Mouse (Mus musculus): ENCODE results near the gene Slco3a1. TPM values are rescaled to one million over a fixed set of nuclear protein-coding genes. Genes with fewer than 3 reads are reported as not detected.

Gene Slco3a1
- polyA plus RNA-seq, 1 experiment = 1.2 TPM

- Histone ChIP-seq H3K9ac (ENCODE audit: low read depth, poor library complexity, severe bottlenecking) (no peak overlapping the region), H3K9me3 (replicated peaks; ENCODE audit: control insufficient read depth, insufficient read depth, low read length, poor library complexity, severe bottlenecking) (no peaks in the 10 kb centered on the region), H3K27me3 (ENCODE audit: control insufficient read depth, insufficient read depth, low read length, poor library complexity, severe bottlenecking) (no peaks in the 10 kb centered on the region), H3K4me1 (ENCODE audit: control insufficient read depth, insufficient read depth, low read length) (no peaks in the 10 kb centered on the region), H3K36me3 (ENCODE audit: control insufficient read depth, insufficient read depth, low read length, poor library complexity, severe bottlenecking) (no peaks in the 10 kb centered on the region), H3K4me3 (ENCODE audit: low read depth, low read length) (no peak overlapping the region), H3K27ac (ENCODE audit: insufficient read depth, low read length) (no peak overlapping the region)
- TF ChIP-seq EP300 (IDR thresholded peaks at IDR 0.05; ENCODE audit: insufficient read depth, low read depth, low read length) = no peak
- TF ChIP-seq CTCF (IDR thresholded peaks at IDR 0.05; ENCODE audit: low read depth, low read length) = no peak
- TF ChIP-seq POLR2A (IDR thresholded peaks at IDR 0.05; ENCODE audit: insufficient read depth, low read length) = no peak
Observed at GRCm38 (mm10) chr7:74525586-74525985, 29.0 kb downstream of the Slco3a1 start.

DNA sequence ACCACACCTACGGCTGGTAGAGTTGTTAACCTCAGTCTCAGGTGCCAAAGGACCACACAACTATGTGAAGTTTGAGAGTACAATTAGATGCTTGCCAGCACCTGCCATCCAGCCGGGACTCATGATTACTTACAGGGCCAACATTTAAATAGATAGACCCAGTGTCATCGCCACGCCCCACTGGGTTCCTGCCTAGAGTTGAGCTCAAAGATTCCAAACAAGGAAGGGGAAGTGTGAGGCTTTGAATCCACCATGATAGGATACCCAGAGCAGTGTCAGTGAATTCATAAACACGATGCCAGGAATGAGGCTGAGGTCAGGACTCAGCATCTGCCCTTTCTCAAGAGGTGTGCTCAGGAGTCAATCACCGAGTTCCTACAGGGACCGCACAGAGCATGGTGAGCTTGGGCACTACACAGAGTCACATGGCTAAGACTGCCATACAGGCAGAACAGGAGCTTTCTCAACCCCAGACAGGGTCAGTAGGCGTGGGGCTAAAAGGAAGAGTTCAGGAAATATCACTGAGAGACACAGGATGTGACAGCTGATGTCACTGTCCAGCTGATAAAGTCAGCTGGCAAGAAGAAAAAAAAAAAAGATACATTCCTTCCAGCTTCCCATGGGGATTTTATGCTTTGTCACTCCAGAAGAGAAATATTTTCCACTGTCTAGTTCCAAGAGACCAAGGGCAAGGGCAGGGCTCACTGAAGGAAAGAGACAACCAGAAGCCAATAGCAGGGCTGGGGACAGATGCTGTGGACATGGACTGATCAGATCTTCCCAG, 30.2 kb downstream of the Slco3a1 start:
- Histone ChIP-seq H3K27ac (ENCODE audit: insufficient read depth, low read length) (no peak overlapping the region), H3K36me3 (ENCODE audit: control insufficient read depth, insufficient read depth, low read length, poor library complexity, severe bottlenecking) (no peaks in the 10 kb centered on the region), H3K4me3 (ENCODE audit: low read depth, low read length) (no peak overlapping the region), H3K4me1 (ENCODE audit: control insufficient read depth, insufficient read depth, low read length) (no peaks in the 10 kb centered on the region), H3K9ac (ENCODE audit: low read depth, poor library complexity, severe bottlenecking) (no peak overlapping the region), H3K9me3 (replicated peaks; ENCODE audit: control insufficient read depth, insufficient read depth, low read length, poor library complexity, severe bottlenecking) (no peaks in the 10 kb centered on the region), H3K27me3 (ENCODE audit: control insufficient read depth, insufficient read depth, low read length, poor library complexity, severe bottlenecking) (no peaks in the 10 kb centered on the region)
- TF ChIP-seq CTCF (IDR thresholded peaks at IDR 0.05; ENCODE audit: low read depth, low read length) (no peak), EP300 (IDR thresholded peaks at IDR 0.05; ENCODE audit: insufficient read depth, low read depth, low read length) (no peak), POLR2A (IDR thresholded peaks at IDR 0.05; ENCODE audit: insufficient read depth, low read length) (no peak)

- H3K9ac ChIP-seq (ENCODE audit: low read depth, poor library complexity, severe bottlenecking) = no peak overlapping the region
- no peaks in the 10 kb centered on the region for H3K9me3 ChIP-seq (replicated peaks; ENCODE audit: control insufficient read depth, insufficient read depth, low read length, poor library complexity, severe bottlenecking)
- H3K4me3 ChIP-seq (ENCODE audit: low read depth, low read length) = no peak overlapping the region
- no peak overlapping the region for H3K27ac ChIP-seq (ENCODE audit: insufficient read depth, low read length)
- H3K27me3 ChIP-seq (ENCODE audit: control insufficient read depth, insufficient read depth, low read length, poor library complexity, severe bottlenecking) = no peaks in the 10 kb centered on the region
- TF ChIP-seq CTCF (IDR thresholded peaks at IDR 0.05; ENCODE audit: low read depth, low read length) (no peak), EP300 (IDR thresholded peaks at IDR 0.05; ENCODE audit: insufficient read depth, low read depth, low read length) (no peak), POLR2A (IDR thresholded peaks at IDR 0.05; ENCODE audit: insufficient read depth, low read length) (no peak)
- no peaks in the 10 kb centered on the region for H3K36me3 ChIP-seq (ENCODE audit: control insufficient read depth, insufficient read depth, low read length, poor library complexity, severe bottlenecking)
- H3K4me1 ChIP-seq (ENCODE audit: control insufficient read depth, insufficient read depth, low read length) = no peaks in the 10 kb centered on the region
Observed at GRCm38 (mm10) chr7:74523086-74523485, 31.5 kb downstream of the Slco3a1 start.

GRCm38 (mm10) chr7:74522260-74522659, 32.3 kb downstream of the Slco3a1 start:
- Histone ChIP-seq H3K36me3 (ENCODE audit: control insufficient read depth, insufficient read depth, low read length, poor library complexity, severe bottlenecking) (no peaks in the 10 kb centered on the region), H3K9ac (ENCODE audit: low read depth, poor library complexity, severe bottlenecking) (no peak overlapping the region), H3K4me3 (ENCODE audit: low read depth, low read length) (no peak overlapping the region), H3K4me1 (ENCODE audit: control insufficient read depth, insufficient read depth, low read length) (no peaks in the 10 kb centered on the region), H3K9me3 (replicated peaks; ENCODE audit: control insufficient read depth, insufficient read depth, low read length, poor library complexity, severe bottlenecking) (no peaks in the 10 kb centered on the region), H3K27ac (ENCODE audit: insufficient read depth, low read length) (no peak overlapping the region), H3K27me3 (ENCODE audit: control insufficient read depth, insufficient read depth, low read length, poor library complexity, severe bottlenecking) (no peaks in the 10 kb centered on the region)
- TF ChIP-seq CTCF (IDR thresholded peaks at IDR 0.05; ENCODE audit: low read depth, low read length) (no peak), POLR2A (IDR thresholded peaks at IDR 0.05; ENCODE audit: insufficient read depth, low read length) (no peak), EP300 (IDR thresholded peaks at IDR 0.05; ENCODE audit: insufficient read depth, low read depth, low read length) (no peak)

- no peak overlapping the region for H3K27ac ChIP-seq (ENCODE audit: insufficient read depth, low read length)
Observed at GRCm38 (mm10) chr7:74519386-74519785, 35.2 kb downstream of the Slco3a1 start.

DNA sequence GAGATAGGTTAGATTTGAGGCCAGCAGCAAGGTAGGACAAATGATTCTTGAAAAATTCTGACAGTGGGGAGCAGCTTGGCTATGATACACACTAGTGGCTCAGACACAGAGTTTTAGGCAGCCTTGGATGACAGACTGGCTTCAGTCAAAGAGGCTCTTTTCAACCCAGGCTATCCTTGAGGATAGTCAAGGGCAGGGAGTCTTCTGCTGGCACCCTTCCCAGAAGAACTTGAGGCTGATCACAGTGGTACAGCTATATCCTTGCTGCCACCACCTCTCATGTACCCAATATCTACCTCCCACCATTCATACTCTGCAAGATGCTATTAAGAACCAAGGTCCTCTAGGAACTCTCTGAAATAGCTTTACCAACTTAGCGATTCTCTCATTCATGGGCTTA, 35.8 kb downstream of the Slco3a1 start:
- Histone ChIP-seq H3K9me3 (replicated peaks; ENCODE audit: control insufficient read depth, insufficient read depth, low read length, poor library complexity, severe bottlenecking) (no peaks in the 10 kb centered on the region), H3K27me3 (ENCODE audit: control insufficient read depth, insufficient read depth, low read length, poor library complexity, severe bottlenecking) (no peaks in the 10 kb centered on the region), H3K4me1 (ENCODE audit: control insufficient read depth, insufficient read depth, low read length) (no peaks in the 10 kb centered on the region), H3K27ac (ENCODE audit: insufficient read depth, low read length) (no peak overlapping the region), H3K36me3 (ENCODE audit: control insufficient read depth, insufficient read depth, low read length, poor library complexity, severe bottlenecking) (no peaks in the 10 kb centered on the region), H3K4me3 (ENCODE audit: low read depth, low read length) (no peak overlapping the region), H3K9ac (ENCODE audit: low read depth, poor library complexity, severe bottlenecking) (no peak overlapping the region)
- TF ChIP-seq POLR2A (IDR thresholded peaks at IDR 0.05; ENCODE audit: insufficient read depth, low read length) = no peak
- TF ChIP-seq EP300 (IDR thresholded peaks at IDR 0.05; ENCODE audit: insufficient read depth, low read depth, low read length) = no peak
- no peak for TF ChIP-seq CTCF (IDR thresholded peaks at IDR 0.05; ENCODE audit: low read depth, low read length)

More at GRCm38 (mm10) chr7:74519386-74519785, 35.2 kb downstream of the Slco3a1 start:
- no peak overlapping the region for H3K4me3 ChIP-seq (ENCODE audit: low read depth, low read length)
- no peaks in the 10 kb centered on the region for H3K27me3 ChIP-seq (ENCODE audit: control insufficient read depth, insufficient read depth, low read length, poor library complexity, severe bottlenecking)
- H3K4me1 ChIP-seq (ENCODE audit: control insufficient read depth, insufficient read depth, low read length) = no peaks in the 10 kb centered on the region
- no peak overlapping the region for H3K9ac ChIP-seq (ENCODE audit: low read depth, poor library complexity, severe bottlenecking)
- TF ChIP-seq POLR2A (IDR thresholded peaks at IDR 0.05; ENCODE audit: insufficient read depth, low read length) (no peak), CTCF (IDR thresholded peaks at IDR 0.05; ENCODE audit: low read depth, low read length) (no peak), EP300 (IDR thresholded peaks at IDR 0.05; ENCODE audit: insufficient read depth, low read depth, low read length) (no peak)
- H3K9me3 ChIP-seq (replicated peaks; ENCODE audit: control insufficient read depth, insufficient read depth, low read length, poor library complexity, severe bottlenecking) = no peaks in the 10 kb centered on the region
- H3K36me3 ChIP-seq (ENCODE audit: control insufficient read depth, insufficient read depth, low read length, poor library complexity, severe bottlenecking) = no peaks in the 10 kb centered on the region

Measured in ES-Bruce4 (cell line).